Mouse (Mus musculus): ENCODE measurements around the gene March5. TPM values are rescaled to one million over a fixed set of nuclear protein-coding genes. Genes with fewer than 3 reads are reported as not detected.
"Not testable (repeated sequence)": the region's sequence is repeated elsewhere in the genome, so short reads cannot be mapped to it uniquely, and the experiment has no call there.

Gene March5
- total RNA-seq (2015): 84.3 and 90.3 TPM in 2 replicates
- total RNA-seq (2017): 52.5 and 52.6 TPM in 2 replicates

- ATAC-seq (ENCODE audit: poor library complexity, severe bottlenecking): peak; percentile 94
Observed at GRCm38 (mm10) chr19:37207303-37208175, at the start of gene March5. March5 (plus strand) TSS chr19:37207543.

DNA sequence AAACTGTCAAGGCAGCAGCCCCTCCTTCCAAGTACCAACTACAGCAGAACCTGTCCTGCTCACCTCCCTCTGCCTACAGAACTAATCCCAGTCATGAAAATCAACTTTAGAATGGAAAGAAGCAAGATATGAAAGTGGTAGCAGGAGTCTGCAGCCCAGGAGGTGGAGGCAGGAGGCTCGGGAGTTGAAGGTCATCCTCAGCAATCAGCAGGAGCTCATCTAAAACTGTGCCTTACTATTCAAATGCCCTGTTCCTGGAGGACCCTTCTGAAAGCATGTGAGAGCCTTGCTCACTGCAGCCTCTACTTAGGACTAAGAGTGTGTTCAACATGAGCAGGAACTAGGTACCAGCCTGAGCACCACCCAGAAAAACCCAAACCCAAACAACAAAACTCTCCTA lies 35.2 kb upstream of the March5 start:
- ATAC-seq (ENCODE audit: poor library complexity, severe bottlenecking): no peak

- peak; percentile 47; the same call in 1 of the 2 replicates for ATAC-seq (ENCODE audit: poor library complexity, severe bottlenecking)
Observed at GRCm38 (mm10) chr19:37172566-37173130, 34.7 kb upstream of the March5 start.

GRCm38 (mm10) chr19:37173331-37174115 lies 33.8 kb upstream of the March5 start:
- no peak for ATAC-seq (ENCODE audit: poor library complexity, severe bottlenecking)

GRCm38 (mm10) chr19:37174116-37174715 lies 33.1 kb upstream of the March5 start:
- peak; percentile 28 for ATAC-seq (ENCODE audit: poor library complexity, severe bottlenecking)

DNA sequence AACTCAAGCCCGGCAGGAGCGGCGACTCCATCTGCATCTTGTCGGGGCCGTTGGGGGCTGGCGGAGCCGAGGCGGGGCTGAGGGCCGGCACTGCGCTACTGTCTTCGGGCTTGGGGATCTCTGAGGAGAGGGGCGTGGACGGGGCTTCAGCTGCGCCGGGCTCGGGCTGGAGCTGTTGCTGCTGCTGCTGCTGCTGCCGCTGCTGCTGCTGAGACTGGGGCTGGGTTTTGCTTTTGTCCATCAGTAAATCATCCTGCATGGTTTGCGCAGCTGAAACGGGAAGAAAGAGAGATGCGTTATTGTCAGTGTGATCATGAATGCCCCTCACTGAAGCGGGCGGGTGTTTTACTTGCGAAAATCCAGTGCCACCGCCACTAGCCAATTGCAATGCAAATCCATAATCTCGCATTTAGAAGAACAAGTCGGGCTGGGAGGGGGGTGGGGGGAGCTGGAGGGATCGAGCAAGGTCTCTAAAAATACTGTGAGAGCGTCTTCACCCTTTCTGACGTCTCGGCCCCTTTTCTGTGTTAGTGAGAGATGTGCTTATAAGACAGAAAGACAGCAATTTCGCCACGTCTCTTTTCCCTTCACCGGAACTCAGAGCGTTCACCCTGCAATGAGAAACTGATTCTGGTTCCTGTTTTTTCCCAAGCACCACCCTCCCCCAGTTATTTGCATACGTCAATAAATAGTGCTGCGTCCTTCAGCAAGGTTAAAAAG lies 32.5 kb upstream of the March5 start:
- peak; percentile 75 for ATAC-seq (ENCODE audit: poor library complexity, severe bottlenecking)

GRCm38 (mm10) chr19:37175436-37175805 lies 31.9 kb upstream of the March5 start:
- no peak for ATAC-seq (ENCODE audit: poor library complexity, severe bottlenecking)

GRCm38 (mm10) chr19:37175919-37176318 lies 31.4 kb upstream of the March5 start:
- no peak for ATAC-seq (ENCODE audit: poor library complexity, severe bottlenecking)

- ATAC-seq (ENCODE audit: poor library complexity, severe bottlenecking): no peak
Observed at GRCm38 (mm10) chr19:37176879-37177462, 30.4 kb upstream of the March5 start.

- ATAC-seq (ENCODE audit: poor library complexity, severe bottlenecking): 0 out of 2 replicates have a peak, but pooled peaks have one; percentile 22
Observed at GRCm38 (mm10) chr19:37177819-37178708, 29.3 kb upstream of the March5 start.

GRCm38 (mm10) chr19:37188366-37188948 lies 18.9 kb upstream of the March5 start:
- ATAC-seq (ENCODE audit: poor library complexity, severe bottlenecking): no peak

- ATAC-seq (ENCODE audit: poor library complexity, severe bottlenecking): no peak
Observed at GRCm38 (mm10) chr19:37192475-37193058, 14.8 kb upstream of the March5 start.

GRCm38 (mm10) chr19:37198165-37198880 lies 9.0 kb upstream of the March5 start:
- no peak for ATAC-seq (ENCODE audit: poor library complexity, severe bottlenecking)

- ATAC-seq (ENCODE audit: poor library complexity, severe bottlenecking): no peak
Observed at GRCm38 (mm10) chr19:37199889-37200288, 7.5 kb upstream of the March5 start.

DNA sequence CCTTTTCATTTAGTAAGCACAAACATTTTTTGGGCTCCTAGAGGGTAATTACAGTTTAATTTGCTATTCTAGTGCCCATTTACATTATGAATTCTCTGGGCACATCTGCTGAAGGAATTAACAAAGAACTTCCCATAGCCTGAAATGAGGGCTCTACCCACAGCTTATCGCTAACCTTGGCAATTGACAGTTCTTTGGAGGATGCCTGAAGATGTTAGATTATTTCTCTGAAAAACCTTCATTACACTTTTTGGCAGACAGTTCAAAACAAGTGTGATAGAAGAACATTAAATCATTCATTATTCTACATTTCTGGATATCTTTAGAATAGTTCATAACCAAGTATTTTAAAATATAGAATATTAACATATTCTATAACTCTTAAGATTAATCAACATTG lies 4.0 kb upstream of the March5 start:
- ATAC-seq (ENCODE audit: poor library complexity, severe bottlenecking): no peak

DNA sequence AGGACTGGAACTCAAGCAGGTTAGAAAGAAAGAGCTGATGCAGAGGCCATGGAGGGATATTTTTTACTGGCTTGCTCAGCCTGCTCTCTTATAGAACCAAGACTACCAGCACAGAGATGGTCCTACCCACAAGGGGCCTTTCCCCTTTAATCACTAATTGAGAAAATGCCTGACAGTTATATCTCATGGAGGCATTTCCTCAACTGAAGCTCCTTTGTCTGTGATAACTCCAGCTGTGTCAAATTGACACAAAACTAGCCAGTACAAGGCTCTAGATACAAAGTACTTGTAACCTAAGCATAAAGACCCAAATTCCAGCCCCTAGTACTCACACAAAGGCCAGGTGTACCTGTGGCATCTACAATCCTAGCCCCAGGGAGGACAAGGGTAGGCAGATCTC lies 2.2 kb upstream of the March5 start:
- not testable (repeated sequence) for ATAC-seq (ENCODE audit: poor library complexity, severe bottlenecking)

DNA sequence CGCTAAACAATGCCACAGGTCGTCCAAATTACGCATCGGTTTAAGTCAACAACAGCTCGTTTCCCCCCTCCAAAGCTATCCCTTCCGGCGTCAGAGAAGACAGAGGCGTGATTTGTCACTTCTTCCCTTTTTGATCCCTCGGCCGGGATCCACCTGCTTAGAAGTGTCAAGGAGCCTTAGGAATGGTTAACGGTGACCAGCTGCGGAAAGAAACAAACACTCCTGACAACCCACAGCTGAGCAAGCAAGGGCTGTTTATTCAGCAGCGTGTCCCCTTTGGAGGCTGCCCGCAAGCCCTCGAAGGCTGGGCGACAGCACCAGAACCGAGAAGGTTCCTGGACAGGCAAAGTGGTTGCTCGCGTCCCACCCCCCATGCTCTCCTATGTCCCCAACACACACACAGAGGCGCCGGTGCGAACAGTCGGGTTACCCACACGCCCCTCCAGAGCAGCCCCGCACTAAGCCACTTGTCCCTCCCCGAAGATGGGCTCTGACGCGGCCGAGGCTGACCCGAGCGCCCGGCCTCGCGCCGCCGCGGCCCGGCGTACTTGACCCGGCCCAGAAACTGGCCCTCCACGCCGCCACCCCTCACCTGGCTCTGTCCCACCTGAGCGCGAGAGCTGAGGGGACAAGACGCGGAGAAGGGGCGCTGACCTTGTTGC lies 571 bp upstream of the March5 start:
- ATAC-seq (ENCODE audit: poor library complexity, severe bottlenecking): peak; percentile 36

Measured in megakaryocyte, adult 5-6 weeks (primary cell).